Mouse (Mus musculus): ENCODE results near the gene Ces1f.

DNA sequence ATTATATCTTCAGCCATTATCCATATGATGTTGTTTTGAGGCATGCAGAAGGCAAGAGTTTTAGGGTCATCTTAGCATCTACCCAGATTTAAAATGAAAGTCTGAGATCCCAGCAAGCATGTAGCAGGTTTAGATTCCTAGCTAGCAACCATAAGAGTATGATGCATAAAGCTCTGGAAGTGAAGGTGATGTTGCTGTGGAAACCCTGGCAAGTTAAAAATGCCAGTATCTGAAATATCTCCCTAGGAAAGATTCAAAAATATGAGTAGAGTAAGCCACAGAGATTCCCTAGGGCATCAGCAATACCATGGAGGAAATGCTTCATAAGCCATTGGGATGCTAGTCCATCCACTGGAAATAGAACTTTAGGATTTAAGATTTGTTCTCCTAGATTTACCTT, 39.7 kb downstream of the Ces1f start:
- no peak for TF ChIP-seq CTCF (conservative IDR thresholded peaks at IDR 0.05; ENCODE audit: insufficient read depth, insufficient read length, low read depth, low read length)
- no peak for TF ChIP-seq POLR2A (IDR thresholded peaks at IDR 0.05; ENCODE audit: low read depth, low read length)
